Mouse (Mus musculus): ENCODE data around the gene Erich4. TPM values are rescaled to one million over a fixed set of nuclear protein-coding genes. Genes with fewer than 3 reads are reported as not detected.
"Not testable (repeated sequence)": the region's sequence is repeated elsewhere in the genome, so short reads cannot be mapped to it uniquely, and the experiment has no call there.

Erich4 gene
- polyA plus RNA-seq, 1 experiment, result not detected

DNA sequence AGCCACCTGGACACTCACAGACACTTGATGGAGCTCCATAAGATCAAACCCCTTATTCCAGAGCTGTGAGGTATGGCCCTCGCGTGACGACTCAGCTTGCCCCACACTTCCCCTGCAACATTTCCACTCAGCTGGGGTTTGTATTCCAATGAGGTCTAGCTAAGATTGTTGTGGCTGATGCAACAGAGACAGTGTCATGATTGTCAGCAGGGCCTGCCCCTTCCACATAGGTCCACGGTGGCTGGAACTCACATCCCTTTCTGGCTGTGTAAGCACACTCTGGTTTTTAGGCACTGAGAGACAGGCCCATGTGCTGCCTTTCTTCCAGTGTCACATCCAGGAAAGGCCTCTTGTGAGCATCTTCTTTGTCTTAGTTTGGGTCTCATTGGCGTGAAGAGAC is 31.0 kb downstream of the Erich4 start:
- TF ChIP-seq MYOD1 (IDR thresholded peaks at IDR 0.05; ENCODE audit: control insufficient read depth in 1 of 3, insufficient read length in 2 of 3, low read depth in 2 of 3), result no peak
- no peak for TF ChIP-seq E2F4 (IDR thresholded peaks at IDR 0.05; ENCODE audit: insufficient read depth)
- no peak for TF ChIP-seq MYOG (IDR thresholded peaks at IDR 0.05; ENCODE audit: control insufficient read depth in 1 of 3, insufficient read depth in 1 of 3, insufficient read length in 2 of 3, low read depth in 2 of 3)
- no peak for TF ChIP-seq CEBPB (IDR thresholded peaks at IDR 0.05; ENCODE audit: insufficient read depth, poor library complexity, severe bottlenecking)
- TF ChIP-seq USF1 (IDR thresholded peaks at IDR 0.05; ENCODE audit: low read depth), result no peak
- no peak for TF ChIP-seq POLR2AphosphoS2 (IDR thresholded peaks at IDR 0.05; ENCODE audit: insufficient read length, low read depth)
- TF ChIP-seq SRF (IDR thresholded peaks at IDR 0.05; ENCODE audit: control insufficient read depth, insufficient read length, low read depth), result no peak
- no peak for TF ChIP-seq MAX (IDR thresholded peaks at IDR 0.05; ENCODE audit: low read depth)
- no peak for TF ChIP-seq TCF3 (IDR thresholded peaks at IDR 0.05; ENCODE audit: insufficient read length, low read depth)
- no peak for TF ChIP-seq TCF12 (IDR thresholded peaks at IDR 0.05; ENCODE audit: insufficient read depth, poor library complexity, severe bottlenecking)
- no peak for TF ChIP-seq REST (IDR thresholded peaks at IDR 0.05; ENCODE audit: insufficient read depth, insufficient read length)
- TF ChIP-seq POLR2A (IDR thresholded peaks at IDR 0.05; ENCODE audit: insufficient read length, low read depth), result no peak
- Histone ChIP-seq H3K4me3 (no peak overlapping the region), H3K36me3 (ENCODE audit: control insufficient read depth, insufficient read depth) (no peaks in the 10 kb centered on the region), H3K79me2 (ENCODE audit: control insufficient read depth, insufficient read depth) (no peaks in the 10 kb centered on the region), H3ac (ENCODE audit: control insufficient read depth, insufficient read length) (no peak overlapping the region), H3K27me3 (ENCODE audit: control insufficient read depth, insufficient read depth, insufficient read length) (peaks cover 16% of the 10 kb centered on the region), H3K4me2 (ENCODE audit: low read depth) (no peak overlapping the region)

DNA sequence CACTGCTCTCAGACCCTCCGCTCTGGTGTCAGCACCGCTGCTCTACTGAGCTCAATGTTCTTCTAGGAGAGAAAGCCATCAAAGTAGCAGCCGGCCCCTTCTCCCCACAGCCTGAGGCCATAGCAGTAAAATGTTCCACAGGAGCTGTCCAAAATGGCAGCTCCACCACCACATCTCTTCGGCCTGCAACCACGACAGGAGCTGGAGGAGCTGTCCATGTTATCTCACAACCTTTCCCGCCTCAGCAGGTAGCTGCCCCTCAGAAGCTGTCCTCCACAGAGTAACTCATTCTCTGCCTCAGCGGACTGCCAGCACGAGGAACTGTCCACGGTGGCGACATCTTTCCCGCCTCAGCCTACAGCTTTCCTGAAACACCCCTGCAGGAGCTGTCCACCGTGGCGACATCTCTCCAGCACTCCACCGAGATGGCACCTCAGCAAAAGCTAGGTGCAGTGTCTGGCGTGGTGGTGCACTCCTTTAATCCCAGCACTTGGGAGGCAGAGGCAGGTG is 33.3 kb downstream of the Erich4 start:
- no peak overlapping the region for H3ac ChIP-seq (ENCODE audit: control insufficient read depth, insufficient read length)
- no peaks in the 10 kb centered on the region for H3K36me3 ChIP-seq (ENCODE audit: control insufficient read depth, insufficient read depth)
- TF ChIP-seq TCF3 (IDR thresholded peaks at IDR 0.05; ENCODE audit: insufficient read length, low read depth) (no peak), REST (IDR thresholded peaks at IDR 0.05; ENCODE audit: insufficient read depth, insufficient read length) (peak; percentile 54), MYOG (IDR thresholded peaks at IDR 0.05; ENCODE audit: control insufficient read depth in 1 of 3, insufficient read depth in 1 of 3, insufficient read length in 2 of 3, low read depth in 2 of 3) (no peak), USF1 (IDR thresholded peaks at IDR 0.05; ENCODE audit: low read depth) (no peak)
- peaks cover 21% of the 10 kb centered on the region for H3K27me3 ChIP-seq (ENCODE audit: control insufficient read depth, insufficient read depth, insufficient read length)
- no peak overlapping the region for H3K4me3 ChIP-seq
- no peak overlapping the region for H3K4me2 ChIP-seq (ENCODE audit: low read depth)
- no peaks in the 10 kb centered on the region for H3K79me2 ChIP-seq (ENCODE audit: control insufficient read depth, insufficient read depth)

DNA sequence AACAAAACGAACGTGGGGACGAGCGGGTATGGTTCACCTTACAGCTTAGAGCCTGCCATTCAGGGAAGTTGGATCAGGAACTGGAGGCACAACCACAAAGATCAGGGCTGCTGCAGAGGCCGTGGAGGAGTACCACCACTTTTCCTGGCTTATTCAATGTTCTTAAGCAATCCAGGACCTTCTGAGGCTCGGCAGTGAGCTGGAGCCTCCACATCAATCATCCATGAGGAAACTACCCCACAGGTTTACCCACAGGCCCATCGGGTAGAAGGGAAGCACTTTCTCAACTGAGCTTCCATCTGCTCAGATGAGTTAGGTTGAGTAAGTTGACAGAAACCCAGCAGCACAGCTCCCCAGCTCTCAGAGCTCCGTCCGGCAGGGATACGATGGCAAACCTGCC is 36.3 kb downstream of the Erich4 start:
- H3K36me3 ChIP-seq (ENCODE audit: control insufficient read depth, insufficient read depth), result no peaks in the 10 kb centered on the region

DNA sequence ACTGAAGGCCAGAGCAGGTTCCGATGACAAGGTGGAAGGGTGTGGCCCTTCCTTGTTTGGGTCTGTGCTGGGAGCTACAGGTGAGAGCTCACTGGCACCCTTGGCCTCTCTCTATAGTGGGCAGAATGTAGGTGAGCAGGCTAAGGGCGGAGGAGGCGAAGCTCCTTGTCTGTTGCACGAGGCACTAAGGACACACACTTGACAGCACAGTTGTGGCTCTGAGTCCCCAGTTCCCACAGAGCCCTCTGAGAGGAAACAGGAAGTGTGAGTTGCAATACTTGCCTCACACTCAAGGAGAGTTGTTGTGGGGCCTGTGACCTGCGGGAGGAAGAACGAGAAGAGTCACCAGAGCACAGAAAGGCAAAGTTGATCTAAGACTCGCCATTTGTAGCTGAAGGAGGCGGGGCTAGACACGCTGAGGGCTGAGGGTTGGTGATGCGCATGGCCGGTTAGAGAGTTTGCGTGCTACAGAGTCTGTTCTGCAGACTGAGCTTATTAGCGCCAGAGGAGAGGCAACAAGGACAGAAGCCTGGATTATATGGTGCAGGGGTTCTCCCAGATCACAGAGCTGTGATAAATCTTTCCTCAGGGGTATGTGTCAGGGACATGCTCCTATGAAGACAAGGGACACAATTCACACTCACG is 38.8 kb downstream of the Erich4 start:
- not testable (repeated sequence) for H3ac ChIP-seq (ENCODE audit: control insufficient read depth, insufficient read length); H3K36me3 ChIP-seq (ENCODE audit: control insufficient read depth, insufficient read depth); H3K79me2 ChIP-seq (ENCODE audit: control insufficient read depth, insufficient read depth); H3K4me3 ChIP-seq; H3K4me2 ChIP-seq (ENCODE audit: low read depth)
- peaks cover 17% of the 10 kb centered on the region for H3K27me3 ChIP-seq (ENCODE audit: control insufficient read depth, insufficient read depth, insufficient read length)

More for the DNA sequence above, 36.3 kb downstream of the Erich4 start:
- no peaks in the 10 kb centered on the region for H3K79me2 ChIP-seq (ENCODE audit: control insufficient read depth, insufficient read depth)
- TF ChIP-seq TCF3 (IDR thresholded peaks at IDR 0.05; ENCODE audit: insufficient read length, low read depth) (no peak), MYOD1 (IDR thresholded peaks at IDR 0.05; ENCODE audit: control insufficient read depth in 1 of 3, insufficient read length in 2 of 3, low read depth in 2 of 3) (no peak), CEBPB (IDR thresholded peaks at IDR 0.05; ENCODE audit: insufficient read depth, poor library complexity, severe bottlenecking) (no peak), POLR2AphosphoS2 (IDR thresholded peaks at IDR 0.05; ENCODE audit: insufficient read length, low read depth) (no peak), MAX (IDR thresholded peaks at IDR 0.05; ENCODE audit: low read depth) (no peak), SRF (IDR thresholded peaks at IDR 0.05; ENCODE audit: control insufficient read depth, insufficient read length, low read depth) (no peak), E2F4 (IDR thresholded peaks at IDR 0.05; ENCODE audit: insufficient read depth) (no peak), TCF12 (IDR thresholded peaks at IDR 0.05; ENCODE audit: insufficient read depth, poor library complexity, severe bottlenecking) (no peak), USF1 (IDR thresholded peaks at IDR 0.05; ENCODE audit: low read depth) (no peak), POLR2A (IDR thresholded peaks at IDR 0.05; ENCODE audit: insufficient read length, low read depth) (no peak), MYOG (IDR thresholded peaks at IDR 0.05; ENCODE audit: control insufficient read depth in 1 of 3, insufficient read depth in 1 of 3, insufficient read length in 2 of 3, low read depth in 2 of 3) (no peak), REST (IDR thresholded peaks at IDR 0.05; ENCODE audit: insufficient read depth, insufficient read length) (no peak)
- peaks cover 18% of the 10 kb centered on the region for H3K27me3 ChIP-seq (ENCODE audit: control insufficient read depth, insufficient read depth, insufficient read length)
- H3K4me2 ChIP-seq (ENCODE audit: low read depth), result no peak overlapping the region
- no peak overlapping the region for H3K4me3 ChIP-seq
- H3ac ChIP-seq (ENCODE audit: control insufficient read depth, insufficient read length), result no peak overlapping the region

DNA sequence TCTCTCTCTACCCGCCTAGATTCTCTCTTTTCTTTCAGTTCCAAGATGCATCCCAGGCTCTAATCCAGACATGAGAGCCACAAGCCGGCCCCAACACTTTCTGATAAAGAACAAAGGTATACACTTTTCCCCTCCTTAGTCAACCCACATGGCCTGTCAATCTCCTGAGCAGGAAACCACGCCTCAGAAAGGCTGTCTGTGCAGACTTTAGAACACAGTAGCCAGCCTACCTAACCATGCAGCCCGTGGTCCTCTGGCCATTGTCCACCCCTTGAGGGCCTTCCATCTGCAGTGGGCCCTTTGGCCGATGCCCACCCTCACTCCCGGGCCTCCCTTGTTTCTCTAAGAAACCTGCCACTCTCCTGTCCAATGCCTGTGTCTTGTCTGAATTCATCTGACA is 39.4 kb downstream of the Erich4 start:
- H3K4me2 ChIP-seq (ENCODE audit: low read depth); H3ac ChIP-seq (ENCODE audit: control insufficient read depth, insufficient read length); H3K4me3 ChIP-seq; H3K79me2 ChIP-seq (ENCODE audit: control insufficient read depth, insufficient read depth); H3K36me3 ChIP-seq (ENCODE audit: control insufficient read depth, insufficient read depth): not testable (repeated sequence)
- peaks cover 17% of the 10 kb centered on the region for H3K27me3 ChIP-seq (ENCODE audit: control insufficient read depth, insufficient read depth, insufficient read length)

Measured in myocyte (in vitro differentiated cells).